Mouse (Mus musculus) 3T3-L1 (cell line): ENCODE results near the gene Sfrp5.
A peak's percentile ranks its signal among the peaks of the same experiment; 100 is the strongest.

Experiments
- DNase-seq: peaks from one replicate; pipeline ENCODE4 v3.0.0-alpha.2; 2015; ENCODE audit warnings: low read depth, low spot score

Sfrp5 gene

GRCm38 (mm10) chr19:42198026-42198425 is 4.0 kb downstream of the Sfrp5 start:
- DNase-seq, result peak; percentile 9

GRCm38 (mm10) chr19:42197066-42197465 is 5.0 kb downstream of the Sfrp5 start:
- DNase-seq, result no peak

- DNase-seq, result no peak
These were observed 5.7 kb downstream of the Sfrp5 start for GRCm38 (mm10) chr19:42196378-42196777.

- DNase-seq, result peak; percentile 11
These were observed 8.7 kb downstream of the Sfrp5 start for GRCm38 (mm10) chr19:42193311-42193710.

GRCm38 (mm10) chr19:42190494-42190893 is 11.6 kb downstream of the Sfrp5 start:
- DNase-seq, result peak; percentile 76

- DNase-seq, result no peak
These were observed 12.3 kb downstream of the Sfrp5 start for GRCm38 (mm10) chr19:42189735-42190134.

GRCm38 (mm10) chr19:42182673-42183072 is 19.4 kb downstream of the Sfrp5 start:
- peak; percentile 41 for DNase-seq

GRCm38 (mm10) chr19:42179356-42179755 is 22.7 kb downstream of the Sfrp5 start:
- DNase-seq, result no peak

GRCm38 (mm10) chr19:42177461-42177860 is 24.6 kb downstream of the Sfrp5 start:
- no peak for DNase-seq

GRCm38 (mm10) chr19:42176841-42177240 is 25.2 kb downstream of the Sfrp5 start:
- no peak for DNase-seq

- DNase-seq, result peak; percentile 90
These were observed 31.8 kb downstream of the Sfrp5 start for GRCm38 (mm10) chr19:42170025-42170969.

GRCm38 (mm10) chr19:42169322-42169975 is 32.6 kb downstream of the Sfrp5 start:
- DNase-seq, result peak; percentile 29

- no peak for DNase-seq
These were observed 34.6 kb downstream of the Sfrp5 start for GRCm38 (mm10) chr19:42167489-42167888.

- peak; percentile 73 for DNase-seq
These were observed 35.3 kb downstream of the Sfrp5 start for GRCm38 (mm10) chr19:42166766-42167165.

- peak; percentile 96 for DNase-seq
These were observed 35.9 kb downstream of the Sfrp5 start for GRCm38 (mm10) chr19:42166130-42166529.

- no peak for DNase-seq
These were observed 37.9 kb downstream of the Sfrp5 start for GRCm38 (mm10) chr19:42164188-42164587.

- DNase-seq, result no peak
These were observed 38.3 kb downstream of the Sfrp5 start, which contains the start of gene Zfyve27 for GRCm38 (mm10) chr19:42163764-42164163. Gene Zfyve27 (plus strand): TSS chr19:42163951.

GRCm38 (mm10) chr19:42158246-42159017 is 43.6 kb downstream of the Sfrp5 start:
- no peak for DNase-seq

GRCm38 (mm10) chr19:42157493-42158237 is 44.4 kb downstream of the Sfrp5 start:
- DNase-seq, result no peak

- DNase-seq, result peak; percentile 97
These were observed 50.1 kb downstream of the Sfrp5 start for GRCm38 (mm10) chr19:42151990-42152389.

- DNase-seq, result peak; percentile 80
These were observed 53.5 kb downstream of the Sfrp5 start for GRCm38 (mm10) chr19:42148569-42148860.
